Mouse (Mus musculus): Measurements from ENCODE around the gene Sema3b.

DNA sequence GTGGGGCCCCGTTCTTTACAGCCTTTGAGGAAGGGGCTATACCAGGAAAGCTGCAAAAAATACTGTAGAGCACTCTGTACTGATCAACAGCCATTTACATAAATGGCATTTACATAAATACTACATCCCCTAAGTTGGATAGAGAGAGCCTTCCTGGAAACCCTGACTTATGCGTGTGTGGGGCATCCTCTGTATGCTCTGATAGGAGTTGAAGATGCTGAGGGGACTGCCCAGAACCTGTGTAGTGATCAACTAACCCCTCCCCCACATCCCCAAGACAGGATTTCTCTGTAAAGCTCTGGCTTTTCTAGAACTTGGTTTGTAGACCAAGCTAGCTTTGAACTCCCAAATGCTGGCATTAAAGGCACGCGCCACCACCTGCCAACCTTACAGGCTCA, 403 bp upstream of the Sema3b start:
- TF ChIP-seq CTCF (IDR thresholded peaks at IDR 0.05; ENCODE audit: low read depth), result no peak
- TF ChIP-seq EP300 (IDR thresholded peaks at IDR 0.05; ENCODE audit: low read depth), result no peak
